Mouse (Mus musculus): ENCODE measurements around the gene Fgf18.
A peak's percentile ranks its signal among the peaks of the same experiment; 100 is the strongest.

The Fgf18 gene

DNA sequence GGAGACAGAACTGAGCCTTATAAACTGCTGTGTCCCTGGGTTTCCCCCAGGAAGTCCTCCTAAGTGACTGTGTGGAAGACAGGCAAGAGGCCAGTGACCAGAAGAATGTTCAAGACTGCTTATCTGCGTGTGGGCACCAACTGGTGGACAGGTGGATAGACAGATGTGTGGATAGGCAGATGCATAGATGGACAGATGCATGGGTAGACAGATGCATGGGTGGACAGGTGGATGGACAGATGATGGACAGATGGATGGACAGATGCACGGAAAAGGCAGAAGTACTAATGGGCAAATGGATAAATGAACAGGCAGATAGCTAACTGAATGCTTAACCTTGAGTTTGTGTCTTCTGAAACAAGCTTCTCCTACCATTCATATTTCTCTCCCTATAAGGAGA is 37.1 kb downstream of the Fgf18 start:
- no peak for DNase-seq

GRCm38 (mm10) chr11:33107540-33107939 is 39.7 kb downstream of the Fgf18 start:
- DNase-seq, result no peak

- DNase-seq, result no peak
Observed at GRCm38 (mm10) chr11:33104911-33105316, 42.3 kb downstream of the Fgf18 start.

GRCm38 (mm10) chr11:33103291-33103943 is 43.8 kb downstream of the Fgf18 start:
- no peak for DNase-seq

DNA sequence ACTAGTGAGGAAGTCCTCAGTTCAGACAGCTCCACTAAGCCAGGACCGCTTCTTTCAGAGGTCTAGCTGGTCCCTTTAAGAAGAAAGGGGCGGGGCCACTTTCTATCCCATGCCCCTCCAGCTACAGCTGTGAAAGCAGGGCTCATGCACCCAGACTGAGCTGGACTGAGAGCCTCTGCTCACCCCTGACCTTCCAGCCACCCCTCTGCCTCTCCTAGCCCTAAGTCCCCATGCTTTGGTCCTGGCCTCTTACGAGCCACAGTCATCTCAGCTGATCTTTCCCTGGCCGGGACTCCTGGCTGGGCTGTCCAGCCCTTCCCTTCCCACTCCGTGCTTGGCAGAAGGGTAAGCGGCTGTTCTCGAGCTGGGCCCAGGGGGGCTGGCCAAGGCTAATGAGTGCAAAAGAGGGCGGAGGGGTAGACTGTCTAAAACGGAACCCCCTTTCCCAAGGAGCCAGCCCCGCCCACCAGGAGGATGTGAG is 47.1 kb downstream of the Fgf18 start:
- DNase-seq, result no peak

DNA sequence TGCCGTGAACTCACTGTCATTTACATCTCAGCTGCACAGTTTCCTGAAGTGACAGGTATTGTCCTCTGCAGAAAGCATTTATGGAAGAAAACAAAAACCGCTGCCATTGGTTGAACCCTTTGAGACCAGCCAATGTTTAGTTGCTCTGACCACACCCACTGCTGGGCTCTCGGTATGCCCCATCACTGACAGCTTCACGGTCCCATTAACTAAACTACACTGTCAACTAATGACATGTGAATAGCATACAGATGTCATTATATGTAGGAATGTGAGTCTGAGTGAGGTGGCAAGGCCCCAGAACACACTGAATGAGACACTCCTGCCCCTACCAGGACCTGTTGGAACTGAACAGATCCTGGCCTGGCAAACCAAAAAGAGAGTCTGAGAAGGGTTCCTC is 47.8 kb downstream of the Fgf18 start:
- DNase-seq, result no peak

DNA sequence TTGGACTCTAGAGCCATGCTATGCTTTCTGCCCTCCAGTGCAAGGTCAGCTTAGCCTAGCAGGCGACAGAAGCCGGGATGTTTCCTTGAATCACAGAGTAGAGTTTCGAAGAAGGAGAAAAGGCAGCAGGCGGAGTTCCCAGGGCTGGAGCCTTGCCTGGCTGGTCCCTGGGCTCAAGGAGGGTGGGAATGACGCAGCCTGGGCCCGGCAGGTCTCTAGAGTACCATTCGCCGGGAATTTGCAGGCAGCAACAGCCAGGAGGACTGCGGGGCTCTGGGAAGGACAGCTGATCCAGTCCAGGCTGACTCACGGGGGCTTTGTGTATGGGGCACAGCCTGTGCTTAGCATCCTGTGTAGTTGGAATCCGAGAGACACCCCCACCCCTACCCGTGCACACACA is 48.8 kb downstream of the Fgf18 start:
- DNase-seq, result no peak

- peak; percentile 34 for DNase-seq
Observed at GRCm38 (mm10) chr11:33097855-33098254, 49.3 kb downstream of the Fgf18 start.

GRCm38 (mm10) chr11:33089856-33090255 is 57.3 kb downstream of the Fgf18 start:
- no peak for DNase-seq

DNA sequence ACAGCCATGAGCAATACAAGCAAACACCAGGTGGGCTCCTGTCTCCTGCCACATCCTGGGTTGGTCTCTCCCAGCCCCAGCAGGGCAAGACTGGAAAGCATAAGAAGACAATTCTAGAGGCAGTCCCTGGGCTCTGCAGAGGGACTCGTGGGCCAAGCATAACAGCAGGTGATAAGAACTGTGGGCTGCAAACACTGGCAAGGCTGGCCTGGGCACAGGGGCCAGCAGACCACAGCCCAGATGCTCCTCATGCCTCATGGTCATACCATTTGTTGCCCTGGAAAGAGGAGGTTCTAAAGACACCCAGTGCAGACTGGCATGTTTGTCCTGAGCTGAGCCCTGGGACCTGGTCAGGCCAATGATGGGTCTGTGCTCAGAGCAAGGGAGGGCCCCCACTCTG is 59.0 kb downstream of the Fgf18 start:
- DNase-seq, result no peak

DNA sequence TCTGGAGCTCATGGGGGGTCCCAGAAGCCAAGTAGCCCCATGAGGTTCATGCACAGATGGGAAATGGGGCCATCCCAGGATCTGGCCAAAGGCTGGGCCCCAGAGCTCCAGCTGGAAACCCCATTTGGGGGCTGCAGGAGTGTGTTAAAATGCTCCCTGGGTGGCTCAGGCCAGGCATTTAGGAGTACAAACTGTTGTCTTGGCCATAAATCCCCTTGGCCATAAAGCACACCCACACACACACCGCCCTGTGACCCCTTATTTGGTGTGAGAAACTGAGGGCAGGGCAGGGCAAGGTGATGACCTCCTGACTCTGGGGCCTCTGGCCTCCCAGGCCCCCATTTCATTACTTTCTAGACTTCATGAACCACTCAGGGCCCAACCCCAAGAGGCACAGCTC is 61.2 kb downstream of the Fgf18 start:
- no peak for DNase-seq

GRCm38 (mm10) chr11:33085514-33085913 is 61.7 kb downstream of the Fgf18 start:
- no peak for DNase-seq

- DNase-seq, result no peak
Observed at GRCm38 (mm10) chr11:33085054-33085453, 62.1 kb downstream of the Fgf18 start.

GRCm38 (mm10) chr11:33084041-33084440 is 63.2 kb downstream of the Fgf18 start:
- no peak for DNase-seq

- no peak for DNase-seq
Observed at GRCm38 (mm10) chr11:33081175-33081574, 66.0 kb downstream of the Fgf18 start.

- DNase-seq, result no peak
Observed at GRCm38 (mm10) chr11:33080046-33080808, 67.0 kb downstream of the Fgf18 start.

- no peak for DNase-seq
Observed at GRCm38 (mm10) chr11:33079424-33079823, 67.8 kb downstream of the Fgf18 start.

- DNase-seq, result peak; percentile 47
Observed at GRCm38 (mm10) chr11:33078036-33078435, 69.2 kb downstream of the Fgf18 start.

- no peak for DNase-seq
Observed at GRCm38 (mm10) chr11:33075293-33075692, 71.9 kb downstream of the Fgf18 start.

DNA sequence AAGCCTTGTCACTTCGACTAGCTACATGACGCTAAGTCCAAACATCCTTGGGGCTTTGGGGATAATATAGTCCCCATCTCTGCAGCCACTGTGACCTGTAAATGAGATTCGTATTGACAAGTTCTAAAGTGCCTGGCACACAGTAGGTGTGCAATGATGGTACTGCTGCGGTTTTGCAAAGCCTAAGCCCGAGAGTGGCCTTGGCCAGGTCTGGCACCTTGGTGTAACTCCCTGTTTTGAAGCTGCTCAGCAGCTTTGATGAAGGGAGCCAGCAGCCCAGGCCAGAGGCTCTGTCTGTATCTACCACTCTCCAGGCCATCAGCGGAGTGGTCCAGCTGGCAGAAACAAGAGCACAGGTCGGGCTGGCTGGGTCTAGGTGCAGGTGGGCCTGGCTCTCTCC is 72.7 kb downstream of the Fgf18 start:
- DNase-seq, result no peak

- no peak for DNase-seq
Observed at GRCm38 (mm10) chr11:33071358-33071922, 75.8 kb downstream of the Fgf18 start.

GRCm38 (mm10) chr11:33070520-33070919 is 76.7 kb downstream of the Fgf18 start:
- DNase-seq, result no peak

Data from kidney, adult 9 months (tissue).